In genomic region chr4:43578376-43579204, GRCm38 (mm10) we compare ENCODE assay signal across 8 mouse cellular contexts. TPM values are rescaled to one million over a fixed set of nuclear protein-coding genes. Genes with fewer than 3 reads are reported as not detected.
A peak's percentile ranks its signal among the peaks of the same experiment; 100 is the strongest.
DNase-seq lines count a peak whose midpoint lies in the region; ATAC-seq and TF ChIP-seq lines count a peak whose summit lies in the region.

Gene Rgp1, plus strand, starts transcription at chr4:43578715.
Gene Gba2, minus strand, starts transcription at chr4:43578873.

- H3K36me3 ChIP-seq in embryonic facial prominence, embryonic 13.5 days = peaks cover 41% of the 10 kb centered on the region
- H3K36me3 ChIP-seq in heart, adult 2 months (ENCODE audit: control insufficient read depth, insufficient read depth, low read length) = peaks cover 6% of the 10 kb centered on the region; the same call in 1 of the 2 replicates
- peaks cover 46% of the 10 kb centered on the region for H3K36me3 ChIP-seq in limb, embryonic 12.5 days
- H3K36me3 ChIP-seq in midbrain, embryonic 14.5 days (ENCODE audit: control insufficient read depth, insufficient read depth, low read length) = peaks cover 38% of the 10 kb centered on the region

- TF ChIP-seq EP300 in heart, adult 2 months (IDR thresholded peaks at IDR 0.05; ENCODE audit: insufficient read depth, low read depth, low read length) = 0 out of 2 replicates have a peak, but pooled peaks have one; percentile 20

- DNase-seq in 416B (ENCODE audit: low read depth) = peak; percentile 88
- DNase-seq in adrenal gland, postnatal 4 days (ENCODE audit: low spot score in 2 of 2) = peak; percentile 76 to 81
- peak; percentile 93 to 95 for DNase-seq in heart, adult 2 months
- DNase-seq in kidney, adult 8-10 months = peak; percentile 91 to 93
- DNase-seq in midbrain, embryonic 14.5 days = peak; percentile 91
- peak; percentile 90 for DNase-seq in spleen, adult 12 weeks (ENCODE audit: low spot score)

- WGBS in embryonic facial prominence, embryonic 13.5 days = 0% methylated on average over 76 of the region's 76 CpGs
- under 1% methylated on average over 76 of the region's 76 CpGs for WGBS in heart, adult 2 months
- under 1% methylated on average over 75 of the region's 76 CpGs for WGBS in limb, embryonic 12.5 days
- under 1% methylated on average over 76 of the region's 76 CpGs for WGBS in midbrain, embryonic 14.5 days

- peaks cover 42% of the 10 kb centered on the region for H3K4me1 ChIP-seq in embryonic facial prominence, embryonic 13.5 days
- peaks cover 11% of the 10 kb centered on the region for H3K4me1 ChIP-seq in heart, adult 2 months (ENCODE audit: control insufficient read depth, insufficient read depth, low read length)
- H3K4me1 ChIP-seq in limb, embryonic 12.5 days (replicated peaks) = peaks cover 36% of the 10 kb centered on the region
- H3K4me1 ChIP-seq in midbrain, embryonic 14.5 days (ENCODE audit: control insufficient read depth, insufficient read depth, low read length) = peaks cover 39% of the 10 kb centered on the region

- H3K4me3 ChIP-seq in embryonic facial prominence, embryonic 13.5 days = peak within 1 kb of the TSS; percentile 79
- peak within 1 kb of the TSS; percentile 99 for H3K4me3 ChIP-seq in heart, adult 2 months
- H3K4me3 ChIP-seq in limb, embryonic 12.5 days (replicated peaks) = peak within 1 kb of the TSS; percentile 69
- H3K4me3 ChIP-seq in midbrain, embryonic 14.5 days (replicated peaks; ENCODE audit: low read depth, low read length) = peak within 1 kb of the TSS; percentile 85

- H3K79me2 ChIP-seq in heart, adult 2 months (replicated peaks; ENCODE audit: control insufficient read depth, insufficient read depth, low read length) = peaks cover 2% of the 10 kb centered on the region; the same call in 1 of the 2 replicates

- H3K9ac ChIP-seq in embryonic facial prominence, embryonic 13.5 days = peak within 1 kb of the TSS; percentile 90
- H3K9ac ChIP-seq in heart, adult 2 months (ENCODE audit: low read depth, low read length) = peak within 1 kb of the TSS; percentile 87
- H3K9ac ChIP-seq in limb, embryonic 12.5 days (replicated peaks) = peak within 1 kb of the TSS; percentile 79
- peak within 1 kb of the TSS; percentile 88 for H3K9ac ChIP-seq in midbrain, embryonic 14.5 days (replicated peaks; ENCODE audit: low read length)

- TF ChIP-seq CTCF in heart, adult 2 months (IDR thresholded peaks at IDR 0.05) = peak; percentile 23; the same call in 1 of the 2 replicates

- TF ChIP-seq POLR2A in heart, adult 2 months (IDR thresholded peaks at IDR 0.05; ENCODE audit: insufficient read depth, low read depth, low read length) = peak; percentile 87

- no peaks in the 10 kb centered on the region for H3K9me3 ChIP-seq in embryonic facial prominence, embryonic 13.5 days
- no peaks in the 10 kb centered on the region for H3K9me3 ChIP-seq in limb, embryonic 12.5 days
- no peaks in the 10 kb centered on the region for H3K9me3 ChIP-seq in midbrain, embryonic 14.5 days (ENCODE audit: control insufficient read depth, low read length)

- intact Hi-C loops in heart, adult 2 months (cut with DNase I) = loop anchor here (5.0 kb wide), 2 partner anchors 79 to 136 kb away; partner anchors contain the start of genes Hint2 and Tesk1

- ATAC-seq in embryonic facial prominence, embryonic 13.5 days (ENCODE audit: insufficient number of reproducible peaks, insufficient read depth, low FRiP score, low TSS enrichment, low read depth) = peak; percentile 85
- ATAC-seq in limb, embryonic 12.5 days (ENCODE audit: insufficient number of reproducible peaks, insufficient read depth, low FRiP score, low TSS enrichment, low read depth) = peak; percentile 83
- peak; percentile 82 for ATAC-seq in midbrain, embryonic 14.5 days (ENCODE audit: low FRiP score, low TSS enrichment)

- H3K4me2 ChIP-seq in embryonic facial prominence, embryonic 13.5 days = peak within 1 kb of the TSS; percentile 95
- peak within 1 kb of the TSS; percentile 95 for H3K4me2 ChIP-seq in limb, embryonic 12.5 days
- peak within 1 kb of the TSS; percentile 83 for H3K4me2 ChIP-seq in midbrain, embryonic 14.5 days (ENCODE audit: low read length)

- no peaks in the 10 kb centered on the region for H3K27me3 ChIP-seq in embryonic facial prominence, embryonic 13.5 days
- H3K27me3 ChIP-seq in heart, adult 2 months (ENCODE audit: control insufficient read depth, insufficient read depth, low read length) = no peaks in the 10 kb centered on the region
- no peaks in the 10 kb centered on the region for H3K27me3 ChIP-seq in limb, embryonic 12.5 days
- no peaks in the 10 kb centered on the region for H3K27me3 ChIP-seq in midbrain, embryonic 14.5 days (ENCODE audit: control insufficient read depth, insufficient read depth, low read length)

- H3K27ac ChIP-seq in embryonic facial prominence, embryonic 13.5 days = peak within 1 kb of the TSS; percentile 83
- H3K27ac ChIP-seq in heart, adult 2 months = peak within 1 kb of the TSS; percentile 98
- peak within 1 kb of the TSS; percentile 90 for H3K27ac ChIP-seq in limb, embryonic 12.5 days
- peak within 1 kb of the TSS; percentile 85 for H3K27ac ChIP-seq in midbrain, embryonic 14.5 days (replicated peaks; ENCODE audit: low read depth, low read length)

RNA-seq across cellular contexts. Expression of gene Rgp1, which starts in this region (rescaled TPM):
- total RNA-seq in adrenal gland, postnatal 4 days (2021) = 10 to 100 TPM; 65.3 to 68.5 TPM
- polyA plus RNA-seq in embryonic facial prominence, embryonic 13.5 days (2015; fragmentation: Nextera tagmentation; extraction: Ambion mirVana) = 37.1 and 39.7 TPM in 2 replicates
- 10 to 100 TPM; 29.4 to 31.7 TPM for total RNA-seq in heart, adult 2 months (2021)
- polyA plus RNA-seq in heart, adult 2 months (2012; rRNA removed) = 38.1 and 47.5 TPM in 2 replicates
- 36.6 and 42.5 TPM in 2 replicates for polyA plus RNA-seq in limb, embryonic 12.5 days (2016; fragmentation: Nextera tagmentation; extraction: Ambion mirVana)
- 27.2 and 28.5 TPM in 2 replicates for polyA plus RNA-seq in midbrain, embryonic 14.5 days (2014; fragmentation: Nextera tagmentation; extraction: Ambion mirVana)

RNA-seq across cellular contexts. Expression of gene Gba2, which starts in this region (rescaled TPM):
- total RNA-seq in adrenal gland, postnatal 4 days (2021) = 10 to 100 TPM; 17.8 to 18.2 TPM
- 22.5 and 24.2 TPM in 2 replicates for polyA plus RNA-seq in embryonic facial prominence, embryonic 13.5 days (2015; fragmentation: Nextera tagmentation; extraction: Ambion mirVana)
- total RNA-seq in heart, adult 2 months (2021) = 10 to 100 TPM; 11.5 to 13.2 TPM
- 18.2 and 27.4 TPM in 2 replicates for polyA plus RNA-seq in heart, adult 2 months (2012; rRNA removed)
- polyA plus RNA-seq in limb, embryonic 12.5 days (2016; fragmentation: Nextera tagmentation; extraction: Ambion mirVana) = 32.0 and 34.7 TPM in 2 replicates
- polyA plus RNA-seq in midbrain, embryonic 14.5 days (2014; fragmentation: Nextera tagmentation; extraction: Ambion mirVana) = 50.5 and 53.4 TPM in 2 replicates

Comparison
In these comparisons a context has a peak if more than half of its experiments do, and no peak if none do; other contexts are left out.
1. Peak in every context shown above with its lines: DNase-seq, ATAC-seq, H3K4me3 ChIP-seq and H3K27ac ChIP-seq.